Mouse (Mus musculus): ENCODE measurements around the gene Usp18.

DNA sequence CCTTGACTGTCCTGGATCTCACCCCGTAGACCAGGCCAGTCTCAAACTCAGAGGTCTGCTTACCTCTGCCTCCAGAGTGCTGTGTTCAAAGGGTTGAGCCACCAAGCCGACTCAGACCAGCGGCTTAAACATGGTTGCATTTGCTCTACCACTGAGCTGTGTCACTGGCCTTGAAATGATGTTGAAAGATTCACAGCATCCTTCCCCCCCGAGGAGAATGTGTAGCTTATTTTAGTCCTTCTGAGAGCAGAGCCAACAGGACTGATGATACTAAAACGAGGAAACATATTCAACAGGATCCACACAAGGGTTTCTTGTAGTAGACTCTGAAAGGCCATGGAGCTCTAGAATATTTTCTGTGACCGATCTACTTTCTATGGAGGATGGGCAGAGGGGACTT lies 29.8 kb upstream of the Usp18 start:
- no peak for TF ChIP-seq POLR2A (IDR thresholded peaks at IDR 0.05; ENCODE audit: extremely low read depth, insufficient read depth, low read length)
- TF ChIP-seq CTCF (IDR thresholded peaks at IDR 0.05; ENCODE audit: extremely low read depth, insufficient read depth, low read length): no peak

Measured in cortical plate, adult 2 months (tissue).